Mouse (Mus musculus) midbrain, embryonic 14.5 days (tissue): Measurements from ENCODE around the gene Rflna. TPM values are rescaled to one million over a fixed set of nuclear protein-coding genes. Genes with fewer than 3 reads are reported as not detected.

ENCODE experiments used
- ATAC-seq: fragments of 200-750 bp; cut with Nextera tagmentation; 2 replicates; pipeline ENCODE4 v1.8.0; 2017; ENCODE audit warnings: moderate number of reproducible peaks, moderate library complexity; ENCODE audit not compliant: low FRiP score, low TSS enrichment
- DNase-seq: peaks from one replicate; pipeline ENCODE4 v3.0.0-alpha.2; 2015
- H3K27ac ChIP-seq: fragments of 300-500 bp; sonication (generic); replicated peaks from 2 replicates; pipeline ENCODE4 v1.5.1; 2014; ENCODE audit warnings: mild to moderate bottlenecking, low read depth, low read length, moderate library complexity
- H3K27me3 ChIP-seq: fragments of 300-500 bp; sonication (generic); 2 replicates; pipeline ENCODE4 v1.6.1; 2014; ENCODE audit warnings: low read length, control low read depth, mixed read lengths; ENCODE audit not compliant: control insufficient read depth, insufficient read depth
- H3K36me3 ChIP-seq: fragments of 300-500 bp; sonication (generic); 2 replicates; pipeline ENCODE4 v1.6.1; 2014; ENCODE audit warnings: low read length, control low read depth; ENCODE audit not compliant: control insufficient read depth, insufficient read depth
- H3K4me1 ChIP-seq: fragments of 300-500 bp; sonication (generic); 2 replicates; pipeline ENCODE4 v1.6.1; 2014; ENCODE audit warnings: mild to moderate bottlenecking, antibody characterized with exemption, low read length, control low read depth; ENCODE audit not compliant: control insufficient read depth, insufficient read depth
- H3K4me2 ChIP-seq: fragments of 300-500 bp; sonication (generic); 2 replicates; pipeline ENCODE4 v1.6.1; 2014; ENCODE audit warnings: mild to moderate bottlenecking, low read length, moderate library complexity
- H3K4me3 ChIP-seq: fragments of 300-500 bp; sonication (generic); replicated peaks from 2 replicates; pipeline ENCODE4 v1.5.1; 2014; ENCODE audit warnings: low read depth, low read length
- H3K9ac ChIP-seq: fragments of 300-500 bp; sonication (generic); replicated peaks from 2 replicates; pipeline ENCODE4 v1.6.1; 2014; ENCODE audit warnings: mild to moderate bottlenecking, low read length, moderate library complexity
- H3K9me3 ChIP-seq: fragments of 300-500 bp; sonication (generic); 2 replicates; pipeline ENCODE4 v1.6.1; 2016; ENCODE audit warnings: low read length, control low read depth, mixed read lengths; ENCODE audit not compliant: control insufficient read depth
- WGBS: fragments of 180-500 bp; shearing (Covaris S2); extraction: QIAGEN DNeasy Blood & Tissue Kit; methylation state at CpG from one replicate; pipeline ENCODE4 v1.1.7; 2014; 5-methylcytosine and 5-hydroxymethylcytosine counted together
- polyA plus RNA-seq: library from polyadenylated mRNA; unstranded; fragments of >200 nt; fragmentation: Nextera tagmentation; extraction: Ambion mirVana; gene quantifications from 2 replicates; pipeline ENCODE4 v1.2.1, GENCODE M21; 2014

Rflna gene
- polyA plus RNA-seq, 1 experiment from 2014 or later: 5.9 TPM

GRCm38 (mm10) chr5:125052603-125053488 lies 49.8 kb downstream of the Rflna start:
- 75% methylated on average over 23 of the region's 23 CpGs for WGBS
- Histone ChIP-seq H3K27ac (no peak overlapping the region), H3K36me3 (peaks cover 41% of the 10 kb centered on the region), H3K4me2 (no peak overlapping the region), H3K4me1 (peaks cover 21% of the 10 kb centered on the region), H3K27me3 (no peaks in the 10 kb centered on the region), H3K4me3 (no peak overlapping the region), H3K9me3 (no peaks in the 10 kb centered on the region), H3K9ac (no peak overlapping the region)
- ATAC-seq (no peak), DNase-seq (no peak)

DNA sequence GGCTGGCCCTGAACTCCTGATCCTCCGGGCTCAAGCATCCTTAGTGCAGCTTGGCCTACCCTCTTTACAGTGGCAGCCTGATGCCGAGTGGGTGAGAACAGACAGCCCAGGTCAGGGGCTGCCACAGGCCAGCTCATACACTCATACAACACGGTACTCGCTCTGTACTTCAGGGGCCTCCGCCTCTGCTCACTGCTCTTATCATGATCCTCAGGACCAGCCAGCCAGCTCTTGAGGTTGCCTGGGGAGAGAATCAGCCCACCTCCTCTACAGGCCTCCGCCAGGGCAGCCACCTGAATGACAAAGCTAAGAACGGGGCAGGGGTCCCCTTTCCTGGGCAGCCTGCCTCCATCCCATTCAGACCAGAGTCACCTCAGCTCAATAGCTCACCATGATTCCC lies 50.6 kb downstream of the Rflna start:
- H3K9ac ChIP-seq: no peak overlapping the region
- peaks cover 33% of the 10 kb centered on the region for H3K36me3 ChIP-seq
- H3K4me2 ChIP-seq: no peak overlapping the region
- 81% methylated on average over 7 of the region's 7 CpGs for WGBS
- no peak overlapping the region for H3K4me3 ChIP-seq
- no peak overlapping the region for H3K27ac ChIP-seq
- ATAC-seq: no peak
- no peaks in the 10 kb centered on the region for H3K27me3 ChIP-seq
- peaks cover 29% of the 10 kb centered on the region for H3K4me1 ChIP-seq
- no peak for DNase-seq
- H3K9me3 ChIP-seq: no peaks in the 10 kb centered on the region

- WGBS: 61% methylated on average over 8 of the region's 8 CpGs
- peaks cover 41% of the 10 kb centered on the region for H3K4me1 ChIP-seq
- H3K9me3 ChIP-seq: no peaks in the 10 kb centered on the region
- H3K9ac ChIP-seq: no peak overlapping the region
- DNase-seq (no peak), ATAC-seq (no peak)
- no peak overlapping the region for H3K4me3 ChIP-seq
- no peaks in the 10 kb centered on the region for H3K27me3 ChIP-seq
- no peak overlapping the region for H3K27ac ChIP-seq
- no peak overlapping the region for H3K4me2 ChIP-seq
- peaks cover 10% of the 10 kb centered on the region for H3K36me3 ChIP-seq
These were observed 52.9 kb downstream of the Rflna start for GRCm38 (mm10) chr5:125055901-125056300.

GRCm38 (mm10) chr5:125056331-125056695 lies 53.3 kb downstream of the Rflna start:
- ATAC-seq (no peak), DNase-seq (peak; percentile 56)
- Histone ChIP-seq H3K9me3 (no peaks in the 10 kb centered on the region), H3K36me3 (peaks cover 6% of the 10 kb centered on the region; the same call in 1 of the 2 replicates), H3K27ac (no peak overlapping the region), H3K4me1 (peaks cover 41% of the 10 kb centered on the region), H3K27me3 (no peaks in the 10 kb centered on the region), H3K4me3 (no peak overlapping the region), H3K4me2 (no peak overlapping the region), H3K9ac (no peak overlapping the region)
- WGBS: 11% methylated on average over 6 of the region's 6 CpGs

DNA sequence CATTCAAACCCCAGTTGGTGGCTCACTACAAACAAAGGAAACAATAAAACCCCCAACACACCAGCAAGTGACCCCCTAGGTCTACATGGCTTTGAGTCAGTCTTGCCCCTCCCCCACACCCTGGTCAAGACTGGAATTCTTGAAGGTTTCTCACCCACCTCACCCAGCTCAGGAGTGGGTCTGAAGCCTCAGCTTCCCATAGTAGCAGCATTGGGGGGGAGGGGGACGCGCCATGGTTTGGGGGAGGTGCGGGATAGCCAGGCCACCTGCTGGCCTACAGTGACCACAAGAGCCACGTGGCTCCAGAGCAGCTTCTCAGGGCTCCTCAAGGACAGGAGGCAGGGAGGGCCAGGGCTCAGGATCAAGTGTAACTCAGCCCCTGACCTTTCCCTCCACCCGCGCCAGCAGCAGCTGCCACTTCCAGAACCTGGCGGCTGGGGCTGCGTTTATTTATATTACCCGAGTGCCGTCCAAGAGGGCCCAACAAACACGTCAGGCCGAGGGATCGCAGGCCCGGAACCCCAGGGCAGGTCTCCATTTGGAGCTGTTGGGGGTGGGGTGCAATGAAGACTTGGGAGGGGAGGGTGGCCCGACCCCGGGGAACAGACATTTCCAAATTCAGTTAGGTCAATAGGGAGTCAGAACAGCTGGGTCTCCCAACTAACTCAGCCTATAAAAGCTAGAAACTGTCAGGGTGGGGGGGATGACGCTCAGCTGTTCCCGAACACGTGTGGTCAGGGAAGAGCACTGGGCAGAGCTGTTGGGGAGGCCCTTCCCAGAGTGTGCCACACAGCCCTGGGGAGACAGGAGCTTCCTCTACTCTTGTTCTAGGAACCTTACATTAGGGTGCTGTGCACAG lies 53.9 kb downstream of the Rflna start:
- 0 out of 2 replicates have a peak, but pooled peaks cover 5% of the 10 kb centered on the region for H3K36me3 ChIP-seq
- DNase-seq (peak; percentile 44), ATAC-seq (no peak)
- peak overlapping the region; percentile 48; the same call in 1 of the 2 replicates for H3K9ac ChIP-seq
- H3K9me3 ChIP-seq: no peaks in the 10 kb centered on the region
- H3K4me3 ChIP-seq: no peak overlapping the region
- 5% methylated on average over 19 of the region's 19 CpGs for WGBS
- no peaks in the 10 kb centered on the region for H3K27me3 ChIP-seq
- no peak overlapping the region for H3K27ac ChIP-seq
- peaks cover 41% of the 10 kb centered on the region for H3K4me1 ChIP-seq
- peak overlapping the region; percentile 64 for H3K4me2 ChIP-seq

DNA sequence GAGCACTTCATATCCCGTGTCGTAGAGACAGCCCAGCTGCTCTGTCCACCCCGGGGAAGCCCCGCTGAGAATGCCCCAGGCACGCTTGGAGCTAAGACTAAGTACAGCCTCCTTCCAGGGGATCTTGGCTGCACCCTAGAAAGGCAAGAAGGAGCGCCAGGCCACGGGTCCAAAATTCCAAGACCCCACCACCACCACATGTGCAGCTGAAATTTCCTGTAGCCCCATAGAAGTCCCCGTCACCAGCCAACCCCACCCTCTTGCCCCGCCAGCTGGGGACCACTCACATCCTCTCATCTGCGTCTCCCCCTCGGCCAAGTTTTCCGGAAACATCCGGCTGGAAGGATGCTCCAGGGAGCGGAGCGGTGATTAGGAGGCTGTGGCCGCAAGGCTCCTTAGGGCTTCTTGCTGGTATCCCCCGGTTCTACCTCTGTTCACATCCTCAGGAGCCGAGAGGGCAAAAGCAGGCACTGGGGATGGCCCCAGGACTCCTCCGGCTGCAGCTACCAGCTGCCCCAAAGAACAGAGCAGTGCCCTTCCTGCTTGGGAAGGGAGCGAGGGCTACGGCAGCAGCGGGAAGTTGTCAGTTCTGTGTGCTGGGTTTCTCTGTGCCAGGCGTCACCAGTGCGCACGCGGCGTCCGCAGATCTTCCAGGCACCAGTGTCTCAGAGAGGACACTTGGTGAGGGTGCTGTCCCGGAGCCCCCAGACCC lies 54.7 kb downstream of the Rflna start:
- H3K27me3 ChIP-seq: no peaks in the 10 kb centered on the region
- 9% methylated on average over 29 of the region's 29 CpGs for WGBS
- DNase-seq: peak; percentile 68
- H3K36me3 ChIP-seq: 0 out of 2 replicates have a peak, but pooled peaks cover 5% of the 10 kb centered on the region
- H3K9me3 ChIP-seq: no peaks in the 10 kb centered on the region
- no peak; the same call in 1 of the 2 replicates for ATAC-seq
- peak overlapping the region; percentile 64 for H3K4me2 ChIP-seq
- peaks cover 41% of the 10 kb centered on the region for H3K4me1 ChIP-seq
- H3K27ac ChIP-seq: peak overlapping the region; percentile 76
- H3K9ac ChIP-seq: peak overlapping the region; percentile 48
- peak overlapping the region; percentile 28 for H3K4me3 ChIP-seq

- WGBS: 2% methylated on average over 29 of the region's 29 CpGs
- Histone ChIP-seq H3K4me2 (peak overlapping the region; percentile 64), H3K27ac (peak overlapping the region; percentile 76), H3K9me3 (no peaks in the 10 kb centered on the region), H3K9ac (peak overlapping the region; percentile 48), H3K4me3 (peak overlapping the region; percentile 28), H3K4me1 (peaks cover 44% of the 10 kb centered on the region), H3K27me3 (no peaks in the 10 kb centered on the region), H3K36me3 (0 out of 2 replicates have a peak, but pooled peaks cover 5% of the 10 kb centered on the region)
- DNase-seq (peak; percentile 70), ATAC-seq (peak; percentile 25; the same call in 1 of the 2 replicates)
These were observed 55.2 kb downstream of the Rflna start for GRCm38 (mm10) chr5:125058267-125058668.
